In the genomic region with DNA sequence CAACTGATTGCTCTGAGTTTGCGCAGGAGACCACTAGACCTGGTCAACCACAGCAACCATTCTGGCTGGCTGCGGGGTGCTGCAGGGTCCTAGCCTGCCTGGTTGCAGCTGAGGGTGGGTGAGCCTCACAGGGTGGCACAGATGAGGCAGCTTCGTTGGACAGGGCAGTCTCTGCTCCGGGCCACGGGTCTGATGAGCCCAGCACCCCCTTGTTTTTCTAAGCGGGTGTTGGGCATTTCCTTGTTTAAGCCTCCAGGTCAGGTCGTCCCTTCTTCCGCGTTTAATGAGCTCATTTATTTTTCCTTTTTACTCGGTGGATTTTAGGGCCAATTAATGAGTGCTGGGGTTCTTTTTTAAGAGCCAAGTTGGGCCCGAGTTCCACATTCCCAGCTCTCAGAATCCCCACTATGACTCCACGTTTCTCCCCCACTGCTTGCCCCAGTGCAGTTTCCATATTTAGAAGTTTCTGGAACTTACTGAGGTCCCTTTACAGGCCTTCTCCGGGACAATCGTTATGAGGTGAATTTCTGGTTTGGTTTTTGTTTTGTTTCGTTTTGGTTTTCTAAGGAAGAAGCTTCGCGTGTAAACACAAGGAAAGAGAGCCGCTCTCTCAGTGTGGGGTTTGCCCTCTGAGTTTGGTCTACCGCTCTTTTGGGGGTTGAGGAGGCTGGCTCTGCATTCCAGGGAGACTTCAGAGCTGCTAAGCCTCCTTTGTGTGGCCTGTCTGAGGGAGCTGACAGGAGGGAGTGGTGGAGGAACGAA, we compare ENCODE assay signal across 13 mouse cellular contexts. TPM values are rescaled to one million over a fixed set of nuclear protein-coding genes. Genes with fewer than 3 reads are reported as not detected.
DNase-seq lines count a peak whose midpoint lies in the region; ATAC-seq and TF ChIP-seq lines count a peak whose summit lies in the region.
"Had no signal": no experiment of that assay in that cellular context is flagged by ENCODE, and none has a peak within 500 bp of the region (broad histone marks: within the 10 kb centered on the region; RNA-seq: fewer than 3 reads in every experiment).

No protein-coding gene starts in this region.

- no peak for DNase-seq in kidney, postnatal 10 days
- no peak for DNase-seq in testis, postnatal 14 days (ENCODE audit: low spot score)
- peak; percentile 24 for DNase-seq in forebrain, postnatal 0 days
- no peak for DNase-seq in yolk sac, embryonic 10.5 days (ENCODE audit: low spot score)
- no peak for DNase-seq in left cerebral cortex, postnatal 4 days
- DNase-seq: right cerebral cortex, postnatal 14 days had no signal

- H3K4me3 ChIP-seq in kidney, embryonic 16.5 days (ENCODE audit: low read length): no peak overlapping the region
- no peak overlapping the region for H3K4me3 ChIP-seq in testis, adult 2 months (ENCODE audit: control insufficient read depth, low read depth, low read length)
- no peak overlapping the region for H3K4me3 ChIP-seq in forebrain, postnatal 0 days (ENCODE audit: low read depth, low read length)
- no peak overlapping the region for H3K4me3 ChIP-seq in stomach, embryonic 15.5 days (replicated peaks)
- H3K4me3 ChIP-seq: embryonic facial prominence, embryonic 12.5 days; heart, embryonic 15.5 days; midbrain, embryonic 13.5 days had no signal

- H3K27ac ChIP-seq in kidney, embryonic 16.5 days (ENCODE audit: low read length): peak overlapping the region; percentile 53
- peak overlapping the region; percentile 11; the same call in 1 of the 2 replicates for H3K27ac ChIP-seq in testis, adult 2 months (ENCODE audit: control insufficient read depth, insufficient read depth, low read depth, low read length)
- no peak overlapping the region for H3K27ac ChIP-seq in forebrain, postnatal 0 days (ENCODE audit: low read depth, low read length)
- H3K27ac ChIP-seq in stomach, embryonic 15.5 days: 0 out of 2 replicates have a peak overlapping the region, but pooled peaks have one; percentile 4
- H3K27ac ChIP-seq: embryonic facial prominence, embryonic 12.5 days; heart, embryonic 15.5 days; midbrain, embryonic 13.5 days had no signal

- H3K4me2 ChIP-seq in kidney, embryonic 16.5 days (replicated peaks; ENCODE audit: low read depth, low read length): peak overlapping the region; percentile 16; the same call in 1 of the 2 replicates
- H3K4me2 ChIP-seq in forebrain, postnatal 0 days (ENCODE audit: low read depth): no peak overlapping the region
- no peak overlapping the region; the same call in 1 of the 2 replicates for H3K4me2 ChIP-seq in stomach, embryonic 15.5 days
- H3K4me2 ChIP-seq: embryonic facial prominence, embryonic 12.5 days; heart, embryonic 15.5 days; midbrain, embryonic 13.5 days had no signal

- H3K27me3 ChIP-seq in kidney, embryonic 16.5 days (ENCODE audit: insufficient read depth, low read length): no peaks in the 10 kb centered on the region
- H3K27me3 ChIP-seq in testis, adult 2 months (ENCODE audit: control insufficient read depth, insufficient read depth, low read length): no peaks in the 10 kb centered on the region
- H3K27me3 ChIP-seq in forebrain, postnatal 0 days (ENCODE audit: insufficient read depth, low read length): no peaks in the 10 kb centered on the region
- H3K27me3 ChIP-seq in stomach, embryonic 15.5 days (replicated peaks): no peaks in the 10 kb centered on the region
- H3K27me3 ChIP-seq: heart, embryonic 15.5 days had no signal

- no peaks in the 10 kb centered on the region for H3K36me3 ChIP-seq in kidney, embryonic 16.5 days (ENCODE audit: insufficient read depth, low read length)
- no peaks in the 10 kb centered on the region for H3K36me3 ChIP-seq in testis, adult 2 months (ENCODE audit: control insufficient read depth, insufficient read depth, low read length)
- no peaks in the 10 kb centered on the region for H3K36me3 ChIP-seq in forebrain, postnatal 0 days (ENCODE audit: insufficient read depth)
- no peaks in the 10 kb centered on the region for H3K36me3 ChIP-seq in stomach, embryonic 15.5 days
- H3K36me3 ChIP-seq: embryonic facial prominence, embryonic 12.5 days; heart, embryonic 15.5 days; midbrain, embryonic 13.5 days had no signal

- intact Hi-C loops in left cerebral cortex, postnatal 4 days (cut with DNase I): no loop called here

- H3K4me1 ChIP-seq in kidney, embryonic 16.5 days (ENCODE audit: insufficient read depth, low read length): peaks cover 29% of the 10 kb centered on the region
- H3K4me1 ChIP-seq in testis, adult 2 months (ENCODE audit: control insufficient read depth, insufficient read depth, low read length): peaks cover 11% of the 10 kb centered on the region
- H3K4me1 ChIP-seq in forebrain, postnatal 0 days (ENCODE audit: insufficient read depth): 0 out of 2 replicates have a peak, but pooled peaks cover 7% of the 10 kb centered on the region
- H3K4me1 ChIP-seq in stomach, embryonic 15.5 days: peaks cover 4% of the 10 kb centered on the region; the same call in 1 of the 2 replicates
- H3K4me1 ChIP-seq: midbrain, embryonic 13.5 days had no signal

- no peak for TF ChIP-seq CTCF in testis, adult 2 months (IDR thresholded peaks at IDR 0.05; ENCODE audit: control insufficient read depth, insufficient read depth, insufficient replicate concordance, low read depth, low read length)
- TF ChIP-seq CTCF in forebrain, postnatal 0 days (IDR thresholded peaks at IDR 0.05; ENCODE audit: low read depth): no peak

- 30% methylated on average over 20 of the region's 20 CpGs for WGBS in kidney, embryonic 16.5 days
- WGBS in forebrain, postnatal 0 days: 18% methylated on average over 20 of the region's 20 CpGs
- WGBS in stomach, embryonic 15.5 days: 51% methylated on average over 20 of the region's 20 CpGs

- no peaks in the 10 kb centered on the region for H3K9me3 ChIP-seq in kidney, embryonic 16.5 days (ENCODE audit: low read length)
- no peaks in the 10 kb centered on the region for H3K9me3 ChIP-seq in forebrain, postnatal 0 days (ENCODE audit: low read length)
- H3K9me3 ChIP-seq in stomach, embryonic 15.5 days: no peaks in the 10 kb centered on the region
- H3K9me3 ChIP-seq: embryonic facial prominence, embryonic 12.5 days; heart, embryonic 15.5 days; midbrain, embryonic 13.5 days had no signal

- TF ChIP-seq POLR2A in testis, adult 2 months (IDR thresholded peaks at IDR 0.05; ENCODE audit: control insufficient read depth, low read depth, low read length): no peak

- peak overlapping the region; percentile 40; the same call in 1 of the 2 replicates for H3K9ac ChIP-seq in kidney, embryonic 16.5 days (replicated peaks; ENCODE audit: low read length)
- no peak overlapping the region for H3K9ac ChIP-seq in forebrain, postnatal 0 days
- no peak overlapping the region for H3K9ac ChIP-seq in stomach, embryonic 15.5 days
- H3K9ac ChIP-seq: embryonic facial prominence, embryonic 12.5 days; heart, embryonic 15.5 days; midbrain, embryonic 13.5 days had no signal

- no peak for ATAC-seq in kidney, embryonic 16.5 days (ENCODE audit: low FRiP score, low TSS enrichment)
- ATAC-seq in forebrain, postnatal 0 days: peak; percentile 58; the same call in 1 of the 2 replicates
- ATAC-seq in stomach, embryonic 15.5 days (ENCODE audit: insufficient read depth, low FRiP score, low read depth): no peak
- ATAC-seq: midbrain, embryonic 13.5 days had no signal

RNA-seq across cellular contexts. Expression of gene Mrpl19, which starts 24.5 kb away (rescaled TPM):
- 49.2 and 57.1 TPM in 2 replicates for polyA plus RNA-seq in kidney, embryonic 16.5 days (2015; fragmentation: Nextera tagmentation; extraction: Ambion mirVana)
- 1.2 and 2.1 TPM in 2 replicates for polyA plus RNA-seq in testis, adult 2 months (2012; rRNA removed)
- 9.4 and 10.2 TPM in 2 replicates for total RNA-seq in forebrain, postnatal 0 days (2014; rRNA removed)
- 31.7 and 42.7 TPM in 2 replicates for polyA plus RNA-seq in forebrain, postnatal 0 days (2015; fragmentation: Nextera tagmentation; extraction: Ambion mirVana)
- polyA plus RNA-seq in stomach, embryonic 15.5 days (2015; fragmentation: Nextera tagmentation; extraction: Ambion mirVana): 32.2 and 47.3 TPM in 2 replicates
- 10 to 100 TPM; 38.0 to 38.6 TPM for total RNA-seq in left cerebral cortex, postnatal 4 days (2021)

RNA-seq across cellular contexts. Expression of gene Eva1a, which starts 50.6 kb away (rescaled TPM):
- 49.7 TPM in 2 replicates for polyA plus RNA-seq in kidney, embryonic 16.5 days (2015; fragmentation: Nextera tagmentation; extraction: Ambion mirVana)
- polyA plus RNA-seq in testis, adult 2 months (2012; rRNA removed): 0.80 and 1.2 TPM in 2 replicates
- 1.3 and 1.4 TPM in 2 replicates for total RNA-seq in forebrain, postnatal 0 days (2014; rRNA removed)
- polyA plus RNA-seq in forebrain, postnatal 0 days (2015; fragmentation: Nextera tagmentation; extraction: Ambion mirVana): 1.9 and 2.0 TPM in 2 replicates
- polyA plus RNA-seq in stomach, embryonic 15.5 days (2015; fragmentation: Nextera tagmentation; extraction: Ambion mirVana): 18.1 and 19.3 TPM in 2 replicates
- total RNA-seq in left cerebral cortex, postnatal 4 days (2021): 1 to 10 TPM; 2.3 to 2.9 TPM
- total RNA-seq: MEL had no signal

Comparison
In these comparisons a context has a peak if more than half of its experiments do, and no peak if none do; other contexts are left out.
1. RNA of gene Mrpl19, which starts 24.5 kb away (polyA plus RNA-seq): 49.2 to 57.1 TPM in kidney, embryonic 16.5 days, 31.7 to 42.7 TPM in forebrain, postnatal 0 days and 32.2 to 47.3 TPM in stomach, embryonic 15.5 days; 1.2 to 2.1 TPM in testis, adult 2 months; every median in the first group is over 10 times any median in the second.